Mouse (Mus musculus) intestine, embryonic 16.5 days (tissue): ENCODE data around the gene Cnot2. TPM values are rescaled to one million over a fixed set of nuclear protein-coding genes. Genes with fewer than 3 reads are reported as not detected.
"Not testable (repeated sequence)": the region's sequence is repeated elsewhere in the genome, so short reads cannot be mapped to it uniquely, and the experiment has no call there.

ENCODE experiments used
- ATAC-seq: fragments of 200-750 bp; cut with Nextera tagmentation; 2 replicates; pipeline ENCODE4 v1.8.0; 2017; ENCODE audit warnings: moderate TSS enrichment, moderate library complexity
- H3K27ac ChIP-seq: fragments of 300-500 bp; sonication (generic); 2 replicates; pipeline ENCODE4 v1.5.1; 2014; ENCODE audit warnings: mild to moderate bottlenecking, low read length
- H3K27me3 ChIP-seq: fragments of 300-500 bp; sonication (generic); replicated peaks from 2 replicates; pipeline ENCODE4 v1.6.1; 2014; ENCODE audit warnings: low read length, control low read depth, mixed read lengths; ENCODE audit not compliant: control insufficient read depth, insufficient read depth
- H3K36me3 ChIP-seq: fragments of 300-500 bp; sonication (generic); 2 replicates; pipeline ENCODE4 v1.6.1; 2014; ENCODE audit warnings: low read length, control low read depth; ENCODE audit not compliant: control insufficient read depth, insufficient read depth
- H3K4me1 ChIP-seq: fragments of 300-500 bp; sonication (generic); 2 replicates; pipeline ENCODE4 v1.6.1; 2014; ENCODE audit warnings: low read length, control low read depth, mixed read lengths; ENCODE audit not compliant: control insufficient read depth, insufficient read depth
- H3K4me2 ChIP-seq: fragments of 300-500 bp; sonication (generic); 2 replicates; pipeline ENCODE4 v1.6.1; 2014; ENCODE audit warnings: low read depth, low read length, control low read depth
- H3K4me3 ChIP-seq: fragments of 300-500 bp; sonication (generic); 2 replicates; pipeline ENCODE4 v1.5.1; 2014; ENCODE audit warnings: mild to moderate bottlenecking, low read length
- H3K9ac ChIP-seq: fragments of 300-500 bp; sonication (generic); 2 replicates; pipeline ENCODE4 v1.6.1; 2014; ENCODE audit warnings: low read depth, low read length
- H3K9me3 ChIP-seq: fragments of 300-500 bp; sonication (generic); 2 replicates; pipeline ENCODE4 v1.6.1; 2016; ENCODE audit warnings: low read length, control low read depth; ENCODE audit not compliant: control insufficient read depth
- WGBS: fragments of 180-500 bp; shearing (Covaris S2); extraction: QIAGEN DNeasy Blood & Tissue Kit; methylation state at CpG from one replicate; pipeline ENCODE4 v1.1.7; 2014; 5-methylcytosine and 5-hydroxymethylcytosine counted together
- polyA plus RNA-seq: library from polyadenylated mRNA; unstranded; fragments of >200 nt; fragmentation: Nextera tagmentation; extraction: Ambion mirVana; gene quantifications from 2 replicates; pipeline ENCODE4 v1.2.1, GENCODE M21; 2015

Gene Cnot2
- polyA plus RNA-seq, 1 experiment from 2014 or later = 74.8 TPM

DNA sequence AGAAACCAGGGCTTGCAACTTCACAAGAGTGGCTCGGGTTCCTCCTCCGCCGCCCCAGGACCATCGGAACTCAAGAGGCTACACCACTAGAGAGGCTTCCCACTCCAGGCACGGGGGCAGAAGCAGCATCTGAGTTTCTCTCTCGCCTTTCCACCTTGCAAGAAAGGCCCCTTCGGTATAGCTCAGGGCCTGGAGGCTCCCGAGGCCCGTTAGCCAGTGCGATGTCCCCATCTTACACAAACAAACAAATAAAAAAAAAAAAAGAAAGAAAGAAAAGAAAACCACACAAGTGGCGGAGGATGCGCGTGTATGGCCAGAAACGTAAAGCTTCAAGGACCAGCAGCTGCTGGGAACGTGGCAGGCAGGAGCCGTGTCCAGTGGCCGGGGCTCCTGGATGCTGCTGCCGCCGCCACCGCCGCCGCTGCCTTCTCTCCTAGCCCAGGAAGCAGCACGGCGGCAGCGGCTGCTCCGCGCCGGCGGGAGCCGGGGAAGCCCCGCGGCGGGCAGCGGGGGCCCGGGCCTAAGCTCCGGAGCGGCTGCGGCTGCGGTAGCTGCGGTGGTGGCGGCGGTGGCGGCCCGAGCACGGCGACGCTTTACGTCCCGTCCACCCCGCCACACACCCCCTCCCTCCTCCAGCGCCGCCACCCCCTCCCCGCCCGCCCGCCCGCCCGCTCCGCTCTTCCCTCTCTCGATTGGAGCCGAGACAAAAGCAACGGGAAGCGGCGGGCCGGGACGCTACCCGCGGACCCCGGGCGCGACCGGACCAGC is 536 bp downstream of the Cnot2 start:
- peak; percentile 81 for ATAC-seq
- H3K9me3 ChIP-seq = no peaks in the 10 kb centered on the region
- no peaks in the 10 kb centered on the region for H3K27me3 ChIP-seq
- H3K27ac ChIP-seq = peak overlapping the region; percentile 98
- no peaks in the 10 kb centered on the region for H3K36me3 ChIP-seq
- peak overlapping the region; percentile 95 for H3K9ac ChIP-seq
- under 1% methylated on average over 37 of the region's 71 CpGs for WGBS
- peak overlapping the region; percentile 95 for H3K4me3 ChIP-seq
- peaks cover 8% of the 10 kb centered on the region; the same call in 1 of the 2 replicates for H3K4me1 ChIP-seq
- H3K4me2 ChIP-seq = peak overlapping the region; percentile 52

- ATAC-seq = no peak
- Histone ChIP-seq H3K4me1 (peaks cover 8% of the 10 kb centered on the region; the same call in 1 of the 2 replicates), H3K36me3 (no peaks in the 10 kb centered on the region), H3K4me3 (no peak overlapping the region), H3K9ac (no peak overlapping the region), H3K27ac (no peak overlapping the region), H3K27me3 (no peaks in the 10 kb centered on the region), H3K4me2 (no peak overlapping the region), H3K9me3 (no peaks in the 10 kb centered on the region)
Observed at GRCm38 (mm10) chr10:116579478-116579877, 1.8 kb downstream of the Cnot2 start.

GRCm38 (mm10) chr10:116578375-116578774 is 2.9 kb downstream of the Cnot2 start:
- Histone ChIP-seq H3K36me3 (no peaks in the 10 kb centered on the region), H3K27me3 (no peaks in the 10 kb centered on the region), H3K4me3 (no peak overlapping the region), H3K4me2 (no peak overlapping the region), H3K9ac (no peak overlapping the region), H3K9me3 (no peaks in the 10 kb centered on the region), H3K4me1 (peaks cover 8% of the 10 kb centered on the region; the same call in 1 of the 2 replicates), H3K27ac (no peak overlapping the region)
- no peak for ATAC-seq

DNA sequence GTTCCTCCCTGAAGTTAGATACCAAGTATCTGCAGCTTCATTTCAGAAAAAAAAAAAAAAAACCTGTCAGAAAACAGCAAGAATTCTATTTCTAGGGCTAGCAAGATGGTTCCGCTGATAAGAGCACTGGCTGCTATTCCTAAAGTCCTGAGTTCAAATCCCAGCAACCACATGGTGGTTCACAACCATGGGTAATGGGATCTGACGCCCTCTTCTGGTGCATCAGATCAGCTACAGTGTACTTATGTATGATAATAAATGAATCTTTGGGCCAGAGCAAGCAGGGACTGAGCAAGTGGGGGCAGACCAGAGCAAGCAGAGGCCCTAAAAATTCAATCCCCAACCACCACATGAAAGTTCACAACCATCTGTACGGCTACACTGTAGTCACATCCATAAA is 4.1 kb downstream of the Cnot2 start:
- Histone ChIP-seq H3K9me3 (no peaks in the 10 kb centered on the region), H3K4me3 (no peak overlapping the region), H3K4me2 (no peak overlapping the region), H3K9ac (no peak overlapping the region), H3K27ac (no peak overlapping the region), H3K27me3 (no peaks in the 10 kb centered on the region), H3K36me3 (no peaks in the 10 kb centered on the region), H3K4me1 (peaks cover 8% of the 10 kb centered on the region; the same call in 1 of the 2 replicates)
- ATAC-seq = no peak
- WGBS = 87% methylated on average over 3 of the region's 3 CpGs

- H3K4me3 ChIP-seq, H3K4me1 ChIP-seq, H3K9me3 ChIP-seq, H3K27ac ChIP-seq, H3K9ac ChIP-seq, H3K4me2 ChIP-seq, H3K36me3 ChIP-seq, ATAC-seq, H3K27me3 ChIP-seq: not testable (repeated sequence)
- WGBS = 88% methylated on average over 2 of the region's 2 CpGs
Observed at GRCm38 (mm10) chr10:116576071-116576470, 5.2 kb downstream of the Cnot2 start.

DNA sequence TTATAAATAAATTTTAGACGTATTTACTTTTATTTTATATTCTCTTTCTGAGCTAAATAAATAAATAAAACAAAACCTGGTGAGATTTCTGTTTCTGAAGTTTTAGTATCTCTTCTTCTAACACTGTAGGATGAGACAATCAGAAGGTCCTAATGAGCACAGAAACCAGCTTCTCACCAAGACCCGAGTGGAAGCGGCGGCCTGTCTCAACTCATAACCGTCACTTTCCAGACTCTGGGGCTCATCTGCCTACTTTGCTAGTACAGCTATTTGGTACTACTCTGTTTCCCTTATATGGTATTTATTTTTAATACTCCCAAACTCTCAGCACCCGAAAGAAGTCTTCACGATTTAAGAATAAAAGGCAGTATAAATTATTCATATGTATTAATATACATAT is 10.8 kb downstream of the Cnot2 start:
- Histone ChIP-seq H3K9ac (no peak overlapping the region), H3K4me3 (no peak overlapping the region), H3K4me1 (peaks cover 2% of the 10 kb centered on the region; the same call in 1 of the 2 replicates), H3K27ac (no peak overlapping the region), H3K4me2 (no peak overlapping the region), H3K9me3 (no peaks in the 10 kb centered on the region), H3K27me3 (no peaks in the 10 kb centered on the region), H3K36me3 (no peaks in the 10 kb centered on the region)
- 74% methylated on average over 7 of the region's 7 CpGs for WGBS
- no peak for ATAC-seq

GRCm38 (mm10) chr10:116568539-116568938 is 12.8 kb downstream of the Cnot2 start:
- Histone ChIP-seq H3K27me3 (no peaks in the 10 kb centered on the region), H3K4me3 (no peak overlapping the region), H3K4me2 (no peak overlapping the region), H3K36me3 (no peaks in the 10 kb centered on the region), H3K9me3 (no peaks in the 10 kb centered on the region), H3K4me1 (peaks cover 2% of the 10 kb centered on the region; the same call in 1 of the 2 replicates), H3K27ac (no peak overlapping the region), H3K9ac (no peak overlapping the region)
- 73% methylated on average over 1 of the region's 1 CpGs for WGBS
- no peak for ATAC-seq

DNA sequence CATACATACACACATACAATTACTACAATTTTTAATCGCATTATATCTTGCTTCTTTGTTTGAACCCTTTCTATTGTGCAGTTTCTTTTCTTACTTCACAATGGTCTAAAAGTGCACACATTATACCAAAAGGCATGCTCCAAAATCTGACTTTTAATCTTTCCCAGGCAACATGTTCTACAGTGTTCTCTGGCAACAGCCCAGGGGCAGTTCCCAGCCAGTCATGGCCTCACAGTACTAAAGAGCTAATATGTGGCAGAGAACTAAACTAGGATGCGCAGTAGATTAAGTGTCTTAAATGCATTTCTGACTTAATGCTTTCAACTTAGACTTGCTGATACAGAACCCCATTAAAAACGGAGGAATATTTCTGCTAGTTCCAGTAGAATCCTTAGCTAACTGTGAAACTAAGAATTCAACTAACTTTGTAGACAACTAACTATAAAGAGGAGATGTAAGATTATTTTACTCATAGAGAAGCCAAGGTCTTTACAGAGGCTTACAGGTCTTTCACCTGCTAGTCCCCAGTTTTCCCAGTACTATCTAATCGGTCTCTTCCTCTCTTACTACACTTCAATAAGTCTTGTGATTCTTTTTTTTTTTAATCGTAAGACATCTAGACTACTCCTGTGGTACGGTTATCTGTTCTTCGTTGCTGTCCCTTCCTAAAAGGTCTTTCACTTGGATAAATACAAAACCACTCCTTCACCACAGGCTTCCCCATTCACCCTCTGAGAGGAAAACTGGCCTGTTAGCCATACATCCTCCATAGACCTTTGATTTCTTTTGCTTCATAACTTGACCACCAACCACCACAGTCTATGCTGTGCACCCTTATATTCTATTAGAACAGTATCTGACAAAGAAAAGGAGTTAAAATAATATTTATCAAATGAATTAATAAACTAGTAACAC is 13.6 kb downstream of the Cnot2 start:
- H3K36me3 ChIP-seq = no peaks in the 10 kb centered on the region
- H3K4me2 ChIP-seq = no peak overlapping the region
- ATAC-seq = no peak
- 91% methylated on average over 7 of the region's 7 CpGs for whole genome bisulfite sequencing
- H3K27me3 ChIP-seq = no peaks in the 10 kb centered on the region
- H3K9ac ChIP-seq = no peak overlapping the region
- H3K9me3 ChIP-seq = no peaks in the 10 kb centered on the region
- peaks cover 2% of the 10 kb centered on the region; the same call in 1 of the 2 replicates for H3K4me1 ChIP-seq
- H3K4me3 ChIP-seq = no peak overlapping the region
- H3K27ac ChIP-seq = no peak overlapping the region

DNA sequence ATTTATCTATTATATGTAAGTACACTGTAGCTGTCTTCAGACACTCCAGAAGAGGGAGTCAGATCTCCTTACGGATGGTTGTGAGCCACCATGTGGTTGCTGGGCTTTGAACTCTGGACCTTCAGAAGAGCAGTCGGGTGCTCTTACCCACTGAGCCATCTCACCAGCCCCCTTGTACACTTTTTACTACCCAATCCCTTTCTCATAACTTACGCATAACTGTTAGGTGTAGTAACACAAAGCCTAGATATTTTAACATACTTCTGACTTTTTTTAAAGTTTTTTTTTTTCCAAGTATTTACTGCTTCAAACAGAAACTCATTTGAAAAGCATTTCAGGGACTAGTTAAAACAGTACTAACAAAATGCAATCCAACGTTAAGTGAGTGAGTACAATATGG is 14.8 kb downstream of the Cnot2 start:
- H3K36me3 ChIP-seq, H3K27me3 ChIP-seq, H3K4me1 ChIP-seq, H3K9ac ChIP-seq, H3K9me3 ChIP-seq, H3K4me2 ChIP-seq, H3K4me3 ChIP-seq, ATAC-seq, H3K27ac ChIP-seq: not testable (repeated sequence)
- 81% methylated on average over 4 of the region's 4 CpGs for WGBS
